Mouse (Mus musculus) erythroblast, embryonic 14.5 days (primary cell): Measurements from ENCODE around the gene Gm49325. TPM values are rescaled to one million over a fixed set of nuclear protein-coding genes. Genes with fewer than 3 reads are reported as not detected.

ENCODE experiments used
- H3K27me3 ChIP-seq: 2 replicates; pipeline ENCODE4 v1.6.1; 2012; ENCODE audit warnings: inconsistent platforms; ENCODE audit not compliant: control insufficient read depth
- H3K36me3 ChIP-seq: 2 replicates; pipeline ENCODE4 v1.6.1; 2012; ENCODE audit warnings: mild to moderate bottlenecking, inconsistent platforms; ENCODE audit not compliant: control insufficient read depth
- H3K4me1 ChIP-seq: 2 replicates; pipeline ENCODE4 v1.6.1; 2012; ENCODE audit warnings: inconsistent platforms; ENCODE audit not compliant: control insufficient read depth
- H3K4me3 ChIP-seq: replicated peaks from 2 replicates; pipeline ENCODE3; 2012; ENCODE audit warnings: moderate library complexity, mild to moderate bottlenecking, inconsistent platforms
- H3K9me3 ChIP-seq: 2 replicates; pipeline ENCODE4 v1.6.1; 2012; ENCODE audit warnings: low read length, inconsistent platforms, mixed read lengths; ENCODE audit not compliant: control insufficient read depth
- GATA1 ChIP-seq: IDR thresholded peaks from 2 replicates; pipeline ENCODE4 v1.6.1; 2012; ENCODE audit warnings: low read length, inconsistent platforms, mixed read lengths
- TAL1 ChIP-seq: IDR thresholded peaks from 3 replicates; pipeline ENCODE4 v1.6.1; 2012; ENCODE audit warnings: low read length, inconsistent platforms, mixed read lengths
- polyA plus RNA-seq: library from polyadenylated mRNA; stranded (reverse); fragments of >175 nt; gene quantifications from 2 replicates; pipeline ENCODE4 v1.2.3, GENCODE M21; 2012

Gm49325 gene
- polyA plus RNA-seq, 1 experiment = not detected

- peaks cover 6% of the 10 kb centered on the region for H3K4me1 ChIP-seq
- H3K9me3 ChIP-seq = no peaks in the 10 kb centered on the region
- H3K27me3 ChIP-seq = no peaks in the 10 kb centered on the region
- H3K4me3 ChIP-seq = no peak overlapping the region
- TF ChIP-seq GATA1 (no peak), TAL1 (no peak)
- peaks cover 86% of the 10 kb centered on the region for H3K36me3 ChIP-seq
These were observed 10.2 kb downstream of the Gm49325 start for GRCm38 (mm10) chr10:77616166-77616565.

- no peak for TF ChIP-seq TAL1
- no peak for TF ChIP-seq GATA1
- Histone ChIP-seq H3K9me3 (no peaks in the 10 kb centered on the region), H3K36me3 (peaks cover 79% of the 10 kb centered on the region), H3K4me3 (no peak overlapping the region), H3K4me1 (peaks cover 11% of the 10 kb centered on the region), H3K27me3 (no peaks in the 10 kb centered on the region)
These were observed 10.9 kb downstream of the Gm49325 start for GRCm38 (mm10) chr10:77616926-77617325.

DNA sequence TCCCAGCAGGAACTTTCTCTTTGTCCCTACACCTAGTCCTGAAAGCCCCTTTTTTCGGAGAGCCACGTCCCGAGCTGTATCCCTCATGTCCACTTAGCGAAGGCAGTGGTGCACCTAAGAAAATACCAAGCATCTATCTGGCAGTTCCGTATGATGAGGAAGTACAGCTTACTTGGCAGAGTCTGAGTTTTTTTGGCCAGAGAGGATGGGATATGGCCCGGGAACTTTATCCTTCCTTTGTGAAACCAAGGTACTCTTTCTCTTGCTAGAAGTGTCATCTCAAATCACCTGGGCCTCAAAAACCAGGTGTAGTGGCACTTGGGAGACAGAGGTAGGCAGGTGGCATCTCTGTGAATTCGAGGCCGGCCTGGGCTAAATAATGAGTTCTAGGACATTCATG lies 15.5 kb downstream of the Gm49325 start:
- TF ChIP-seq TAL1 = no peak
- TF ChIP-seq GATA1 = no peak
- Histone ChIP-seq H3K9me3 (no peaks in the 10 kb centered on the region), H3K4me3 (peak overlapping the region; percentile 73), H3K27me3 (no peaks in the 10 kb centered on the region), H3K4me1 (peaks cover 44% of the 10 kb centered on the region), H3K36me3 (peaks cover 63% of the 10 kb centered on the region)

DNA sequence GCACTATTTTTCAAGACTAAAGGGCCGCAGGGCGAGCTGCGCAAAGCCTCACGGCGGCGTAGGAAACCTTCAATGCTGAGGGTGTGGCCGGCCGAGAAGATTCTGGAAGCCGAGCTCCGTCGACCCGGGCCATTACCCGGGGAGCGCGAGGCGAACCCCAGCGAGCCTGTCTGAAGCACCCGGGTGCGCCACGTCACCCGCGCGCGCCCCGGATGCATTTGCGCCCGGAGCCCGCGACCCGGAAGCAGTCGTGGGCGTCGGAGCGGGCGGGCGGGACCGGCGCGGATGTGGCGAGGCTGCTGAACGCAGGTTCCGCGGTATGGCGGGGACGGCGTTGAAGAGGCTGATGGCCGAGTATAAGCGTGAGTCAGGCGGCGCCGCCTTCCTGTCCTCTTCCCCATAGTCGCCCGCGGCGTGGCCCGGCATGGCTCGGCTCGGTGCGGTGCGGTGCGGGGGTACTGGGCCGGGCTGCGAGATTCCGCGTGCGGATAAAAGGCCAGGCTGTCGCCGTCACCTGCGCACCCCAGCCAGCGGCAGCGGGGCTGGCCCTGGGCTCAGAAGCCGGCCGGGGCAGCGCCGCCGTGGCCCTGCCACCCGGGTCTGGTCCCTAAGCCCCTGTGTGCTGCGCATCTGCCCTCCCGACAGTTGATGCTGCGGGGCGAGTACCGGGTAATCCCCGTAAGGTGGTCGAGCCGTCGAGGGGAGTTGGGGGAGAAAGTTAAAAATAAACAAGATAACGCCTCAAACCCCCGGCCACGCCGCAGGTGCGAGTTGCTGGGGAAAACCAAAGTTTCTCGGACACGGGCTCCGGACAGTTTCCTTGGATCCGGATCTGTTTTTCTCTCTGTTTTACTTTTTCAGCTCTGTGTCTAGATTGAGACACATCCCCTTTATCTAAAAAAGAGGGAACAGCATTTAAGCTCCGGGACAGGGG lies 16.3 kb downstream of the Gm49325 start, which contains the start of gene Ube2g2:
Gene Ube2g2, plus strand, starts transcription at position 221 of the 934 bp plus-strand sequence.
- TF ChIP-seq GATA1 (no peak), TAL1 (no peak)
- no peaks in the 10 kb centered on the region for H3K9me3 ChIP-seq
- peaks cover 48% of the 10 kb centered on the region for H3K4me1 ChIP-seq
- peak within 1 kb of the TSS; percentile 73 for H3K4me3 ChIP-seq
- H3K36me3 ChIP-seq = peaks cover 59% of the 10 kb centered on the region
- no peaks in the 10 kb centered on the region for H3K27me3 ChIP-seq

DNA sequence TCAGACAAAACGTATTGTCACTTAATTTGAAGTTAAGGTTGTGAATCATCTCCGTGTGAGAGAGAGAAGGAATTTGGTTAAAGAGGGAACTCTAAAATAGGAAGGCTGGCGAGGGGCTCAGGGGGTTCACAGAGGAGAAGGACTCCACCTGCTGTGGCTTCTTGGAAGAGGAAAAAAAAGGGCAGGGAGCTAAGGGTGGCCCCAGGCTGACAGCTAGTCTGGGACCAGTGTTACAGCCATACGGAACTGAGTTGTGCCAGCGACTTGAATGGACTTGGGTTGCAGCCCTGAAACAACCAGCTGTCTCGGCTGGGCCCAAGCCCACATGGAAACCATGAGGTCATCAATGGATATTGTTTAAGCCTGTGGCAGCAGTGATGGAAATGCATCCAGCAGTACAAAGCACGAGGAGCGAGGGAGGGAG lies 17.1 kb downstream of the Gm49325 start:
- Histone ChIP-seq H3K4me3 (peak overlapping the region; percentile 73), H3K27me3 (no peaks in the 10 kb centered on the region), H3K4me1 (peaks cover 52% of the 10 kb centered on the region), H3K36me3 (peaks cover 56% of the 10 kb centered on the region), H3K9me3 (no peaks in the 10 kb centered on the region)
- TF ChIP-seq TAL1 (no peak), GATA1 (no peak)

GRCm38 (mm10) chr10:77623639-77624400 lies 17.8 kb downstream of the Gm49325 start:
- TF ChIP-seq GATA1 (no peak), TAL1 (no peak)

GRCm38 (mm10) chr10:77624570-77624995 lies 18.6 kb downstream of the Gm49325 start:
- no peak for TF ChIP-seq TAL1
- no peak for TF ChIP-seq GATA1
- Histone ChIP-seq H3K36me3 (peaks cover 56% of the 10 kb centered on the region), H3K4me3 (peak overlapping the region; percentile 20), H3K27me3 (no peaks in the 10 kb centered on the region), H3K9me3 (no peaks in the 10 kb centered on the region), H3K4me1 (peaks cover 55% of the 10 kb centered on the region)

More at GRCm38 (mm10) chr10:77623639-77624400, 17.8 kb downstream of the Gm49325 start:
- H3K36me3 ChIP-seq = peaks cover 55% of the 10 kb centered on the region
- H3K4me1 ChIP-seq = peaks cover 53% of the 10 kb centered on the region
- H3K27me3 ChIP-seq = no peaks in the 10 kb centered on the region
- H3K4me3 ChIP-seq = peak overlapping the region; percentile 73
- no peaks in the 10 kb centered on the region for H3K9me3 ChIP-seq

GRCm38 (mm10) chr10:77626036-77626435 lies 20.0 kb downstream of the Gm49325 start:
- no peaks in the 10 kb centered on the region for H3K27me3 ChIP-seq
- H3K9me3 ChIP-seq = no peaks in the 10 kb centered on the region
- H3K4me3 ChIP-seq = no peak overlapping the region
- TF ChIP-seq GATA1 (no peak), TAL1 (no peak)
- peaks cover 57% of the 10 kb centered on the region for H3K36me3 ChIP-seq
- H3K4me1 ChIP-seq = peaks cover 51% of the 10 kb centered on the region

DNA sequence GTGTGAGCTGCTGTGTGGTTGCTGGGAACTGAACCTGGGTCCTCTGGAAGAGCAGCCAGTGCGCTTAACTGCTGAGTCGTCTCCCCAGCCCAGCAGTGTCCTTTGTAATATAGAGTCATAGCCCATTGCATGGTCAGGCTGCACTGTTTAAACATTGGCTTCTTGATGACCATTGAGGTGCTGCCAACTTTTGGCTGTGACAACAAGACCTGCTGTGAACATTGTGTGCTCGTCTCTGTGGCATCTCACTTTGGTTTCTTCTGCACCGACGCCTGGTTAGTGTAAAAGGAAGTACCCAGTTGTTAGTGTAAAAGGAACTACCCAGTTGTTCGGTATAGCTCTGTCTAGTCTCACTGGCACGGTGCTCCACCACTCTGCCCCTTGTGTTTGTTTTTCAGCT lies 20.6 kb downstream of the Gm49325 start:
- Histone ChIP-seq H3K27me3 (no peaks in the 10 kb centered on the region), H3K9me3 (no peaks in the 10 kb centered on the region), H3K36me3 (peaks cover 62% of the 10 kb centered on the region), H3K4me3 (no peak overlapping the region), H3K4me1 (peaks cover 48% of the 10 kb centered on the region)
- TF ChIP-seq TAL1 (no peak), GATA1 (no peak)
